Mouse (Mus musculus) E14TG2a.4 (cell line): Measurements from ENCODE around the gene Pde6b.

Experiments used
- CTCF ChIP-seq: conservative IDR thresholded peaks from 2 replicates; pipeline ENCODE4 v1.5.1; 2014; ENCODE audit warnings: low read length
- NANOG ChIP-seq: IDR thresholded peaks from 2 replicates; pipeline ENCODE4 v1.6.1; 2014; ENCODE audit warnings: borderline replicate concordance, low read length, mixed read lengths

DNA sequence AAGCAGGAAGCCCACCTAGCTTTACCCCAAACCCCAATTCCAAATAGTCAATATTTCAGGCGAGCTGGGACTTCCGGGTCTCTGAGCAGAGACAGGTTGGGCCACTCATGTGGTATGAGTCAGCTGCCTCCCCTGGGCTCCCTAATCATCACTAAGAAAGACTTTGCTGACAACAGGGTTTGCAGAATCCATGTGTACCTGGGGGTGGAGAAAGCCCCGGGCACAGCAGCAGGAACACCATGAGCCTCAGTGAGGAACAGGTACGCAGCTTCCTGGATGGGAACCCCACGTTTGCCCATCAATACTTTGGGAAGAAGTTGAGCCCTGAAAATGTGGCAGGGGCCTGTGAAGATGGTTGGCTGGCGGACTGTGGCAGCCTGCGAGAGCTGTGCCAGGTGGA, at the start of gene Pde6b:
- TF ChIP-seq CTCF = no peak
- TF ChIP-seq NANOG = no peak
